Mouse (Mus musculus) G1E (cell line): ENCODE measurements around the gene Capns1. TPM values are rescaled to one million over a fixed set of nuclear protein-coding genes. Genes with fewer than 3 reads are reported as not detected.
"Not testable (repeated sequence)": the region's sequence is repeated elsewhere in the genome, so short reads cannot be mapped to it uniquely, and the experiment has no call there.

Experiments
- ATAC-seq: 2 replicates; pipeline ENCODE4 v1.8.0; 2016; ENCODE audit warnings: mild to moderate bottlenecking; ENCODE audit not compliant: insufficient number of reproducible peaks, poor library complexity, low FRiP score, severe bottlenecking; ENCODE audit errors: extremely low read depth
- DNase-seq: peaks from one replicate; pipeline ENCODE4 v3.0.0; 2012; ENCODE audit warnings: low spot score
- H3K27me3 ChIP-seq: 2 replicates; pipeline ENCODE4 v1.6.1; 2012; ENCODE audit warnings: mild to moderate bottlenecking, low read length, inconsistent platforms; ENCODE audit not compliant: insufficient read depth
- H3K36me3 ChIP-seq: replicated peaks from 2 replicates; pipeline ENCODE3; 2012; ENCODE audit warnings: mild to moderate bottlenecking, inconsistent platforms
- H3K4me1 ChIP-seq: 2 replicates; pipeline ENCODE4 v1.6.1; 2012; ENCODE audit warnings: low read depth, low read length, inconsistent platforms, mixed read lengths; ENCODE audit not compliant: insufficient read depth
- H3K4me3 ChIP-seq: 2 replicates; pipeline ENCODE4 v1.5.1; 2012; ENCODE audit warnings: low read depth, mild to moderate bottlenecking, inconsistent platforms, low read length, moderate library complexity, mixed read lengths
- H3K9me3 ChIP-seq: replicated peaks from 2 replicates; pipeline ENCODE4 v1.6.1; 2012; ENCODE audit warnings: inconsistent platforms
- CTCF ChIP-seq: IDR thresholded peaks from 2 replicates; pipeline ENCODE4 v1.5.1; 2012; ENCODE audit warnings: low read depth, low read length, inconsistent platforms, mixed read lengths
- GATA1 ChIP-seq: IDR thresholded peaks from 2 replicates; pipeline ENCODE4 v1.6.1; 2012; ENCODE audit warnings: borderline replicate concordance, low read length, inconsistent platforms, mixed read lengths
- GATA2 ChIP-seq: IDR thresholded peaks from 2 replicates; pipeline ENCODE4 v1.6.1; 2012; ENCODE audit warnings: low read depth, low read length, inconsistent platforms, borderline replicate concordance
- POLR2AphosphoS5 ChIP-seq: IDR thresholded peaks from 2 replicates; pipeline ENCODE4 v1.6.1; 2012; ENCODE audit warnings: low read depth, low read length, inconsistent platforms; ENCODE audit not compliant: insufficient replicate concordance
- TAL1 ChIP-seq: conservative IDR thresholded peaks from 2 replicates; pipeline ENCODE4 v1.6.1; 2012; ENCODE audit warnings: low read depth, low read length, inconsistent platforms, mixed read lengths
- polyA plus RNA-seq: library from polyadenylated mRNA; stranded (reverse); fragments of >175 nt; gene quantifications from 2 replicates; pipeline ENCODE4 v1.2.3, GENCODE M21; 2012
- total RNA-seq, 2 experiments: library from RNA; stranded (forward) in 1 of 2; stranded (reverse) in 1 of 2; fragments of 200-1000 nt in 1 of 2; fragments of >200 nt in 1 of 2; fragmentation: Nextera tagmentation in 1 of 2; gene quantifications; 2 replicates each; pipeline ENCODE4 v1.2.3; 2014 to 2017

Gene Capns1
- total and polyA plus RNA-seq, 3 experiments = 98.4 to 313 (median 182) TPM

DNA sequence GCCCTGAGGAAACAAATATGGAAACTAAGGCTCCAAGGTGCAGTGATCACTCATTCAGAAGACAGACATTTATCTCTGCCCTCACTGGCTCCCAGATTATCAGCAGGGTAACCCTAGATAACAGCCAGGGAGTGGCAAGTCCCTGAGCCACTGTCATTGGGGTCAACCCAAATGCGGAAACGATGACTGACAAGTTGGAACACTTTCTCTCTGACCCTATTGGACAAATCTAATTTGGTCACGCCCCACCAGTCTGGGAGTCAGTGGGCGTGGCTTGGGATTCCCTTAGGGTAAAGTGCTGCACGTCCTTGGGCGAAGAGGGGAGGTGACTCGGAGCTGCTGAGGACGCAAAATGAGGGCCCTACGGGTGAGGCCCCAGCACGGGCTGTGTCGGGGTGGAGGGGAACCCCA is 14.7 kb downstream of the Capns1 start, which contains the start of gene Cox7a1:
Gene Cox7a1, plus strand, starts transcription at position 266 of the 411 bp plus-strand sequence.
- H3K36me3 ChIP-seq = peaks cover 45% of the 10 kb centered on the region
- no peaks in the 10 kb centered on the region for H3K27me3 ChIP-seq
- peak within 1 kb of the TSS; percentile 72 for H3K4me3 ChIP-seq
- H3K9me3 ChIP-seq = no peaks in the 10 kb centered on the region
- ATAC-seq (peak; percentile 97), DNase-seq (peak; percentile 97)
- TF ChIP-seq CTCF = no peak
- no peak for TF ChIP-seq GATA1
- 0 out of 2 replicates have a peak, but pooled peaks have one; percentile 44 for TF ChIP-seq POLR2AphosphoS5
- TF ChIP-seq TAL1 = peak; percentile 60
- TF ChIP-seq GATA2 = no peak
- peaks cover 42% of the 10 kb centered on the region for H3K4me1 ChIP-seq

GRCm38 (mm10) chr7:30183189-30183588 is 15.4 kb downstream of the Capns1 start:
- not testable (repeated sequence) for H3K4me3 ChIP-seq, ATAC-seq, H3K9me3 ChIP-seq, DNase-seq, H3K27me3 ChIP-seq
- Histone ChIP-seq H3K36me3 (peaks cover 45% of the 10 kb centered on the region), H3K4me1 (peaks cover 39% of the 10 kb centered on the region)

DNA sequence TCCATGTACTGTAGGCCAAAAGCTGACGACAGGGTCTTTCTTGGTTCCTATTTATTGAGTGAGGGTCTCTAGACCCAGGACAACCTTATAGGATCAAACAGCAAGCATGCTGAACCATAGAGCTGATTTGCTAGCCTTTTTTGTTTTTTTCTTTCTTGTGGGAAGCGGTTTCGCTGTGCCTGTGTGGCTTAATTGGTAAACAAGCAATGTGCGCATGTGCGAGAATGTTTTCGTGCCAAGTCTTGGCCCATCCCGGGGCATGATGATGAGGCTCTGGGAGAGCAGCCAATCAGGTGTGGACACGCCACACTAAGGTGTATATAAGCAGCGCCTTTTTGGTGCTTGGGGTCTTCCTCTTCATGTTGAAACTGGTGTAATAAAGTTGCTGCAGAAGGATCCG is 16.7 kb downstream of the Capns1 start:
- not testable (repeated sequence) for H3K9me3 ChIP-seq, H3K27me3 ChIP-seq, DNase-seq, ATAC-seq, H3K4me3 ChIP-seq
- Histone ChIP-seq H3K36me3 (peaks cover 41% of the 10 kb centered on the region), H3K4me1 (peaks cover 35% of the 10 kb centered on the region)

DNA sequence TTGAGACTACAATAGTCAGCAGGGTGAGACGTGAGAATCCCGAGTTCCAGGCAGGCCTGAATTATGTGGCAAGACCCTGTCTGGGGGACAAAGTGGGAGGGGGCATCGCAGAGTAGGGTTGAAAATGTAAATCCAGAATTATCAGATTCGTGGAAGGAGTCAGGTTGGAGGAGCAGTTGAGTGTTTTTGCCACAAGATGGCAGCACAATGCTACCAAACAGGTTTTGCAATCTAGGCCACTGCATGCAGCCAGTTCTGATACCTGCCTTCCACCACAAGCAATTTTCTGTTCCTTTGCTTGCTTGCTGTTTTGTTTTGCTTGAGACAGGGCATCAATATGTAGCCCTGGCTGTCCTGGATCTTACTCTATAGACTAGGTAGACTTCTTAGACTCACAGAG is 17.3 kb downstream of the Capns1 start:
- Histone ChIP-seq H3K4me3 (no peak overlapping the region), H3K27me3 (no peaks in the 10 kb centered on the region), H3K9me3 (no peaks in the 10 kb centered on the region), H3K4me1 (peaks cover 34% of the 10 kb centered on the region), H3K36me3 (peaks cover 41% of the 10 kb centered on the region)
- DNase-seq (peak; percentile 37), ATAC-seq (no peak)
- no peak for TF ChIP-seq GATA1
- peak; percentile 84 for TF ChIP-seq CTCF
- TF ChIP-seq POLR2AphosphoS5 = no peak

DNA sequence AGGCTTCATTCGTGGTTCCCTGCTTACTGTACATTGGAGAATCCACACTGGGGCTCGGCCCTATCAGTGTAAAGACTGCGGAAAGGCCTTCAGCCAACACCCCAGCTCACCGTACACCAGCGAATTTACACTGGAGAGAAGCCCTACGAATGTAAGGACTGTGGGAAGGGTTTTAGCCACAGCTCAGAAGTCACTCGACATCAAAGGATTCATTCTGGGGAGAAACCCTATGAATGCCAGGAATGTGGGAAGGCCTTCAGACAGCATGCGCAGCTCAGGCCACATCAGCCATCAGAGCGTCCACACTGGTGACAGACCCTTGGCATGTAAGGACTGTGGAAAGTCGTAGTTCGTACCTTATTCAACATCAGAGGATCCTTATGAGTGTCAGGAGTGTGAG is 20.4 kb downstream of the Capns1 start:
- peaks cover 8% of the 10 kb centered on the region; the same call in 1 of the 2 replicates for H3K4me1 ChIP-seq
- TF ChIP-seq GATA2 = no peak
- TF ChIP-seq CTCF = no peak
- no peak for TF ChIP-seq GATA1
- no peak for TF ChIP-seq TAL1
- TF ChIP-seq POLR2AphosphoS5 = no peak
- ATAC-seq = no peak
- peaks cover 41% of the 10 kb centered on the region for H3K36me3 ChIP-seq
- no peak overlapping the region for H3K4me3 ChIP-seq
- DNase-seq = no peak
- H3K27me3 ChIP-seq = no peaks in the 10 kb centered on the region
- no peaks in the 10 kb centered on the region for H3K9me3 ChIP-seq

- Histone ChIP-seq H3K4me1 (peaks cover 7% of the 10 kb centered on the region; the same call in 1 of the 2 replicates), H3K27me3 (no peaks in the 10 kb centered on the region), H3K4me3 (no peak overlapping the region), H3K36me3 (peaks cover 45% of the 10 kb centered on the region), H3K9me3 (no peaks in the 10 kb centered on the region)
- no peak for DNase-seq
- TF ChIP-seq POLR2AphosphoS5 (no peak), GATA1 (no peak), TAL1 (no peak), CTCF (no peak), GATA2 (no peak)
- ATAC-seq = no peak
These were observed 22.1 kb downstream of the Capns1 start for GRCm38 (mm10) chr7:30176474-30176873.

GRCm38 (mm10) chr7:30170283-30170951 is 28.2 kb downstream of the Capns1 start:
- H3K4me1 ChIP-seq = peaks cover 25% of the 10 kb centered on the region
- peaks cover 38% of the 10 kb centered on the region for H3K36me3 ChIP-seq
- no peaks in the 10 kb centered on the region for H3K27me3 ChIP-seq
- peaks cover 21% of the 10 kb centered on the region for H3K9me3 ChIP-seq
- TF ChIP-seq TAL1 = no peak
- no peak for TF ChIP-seq GATA1
- TF ChIP-seq GATA2 = no peak
- no peak for TF ChIP-seq CTCF
- TF ChIP-seq POLR2AphosphoS5 = no peak
- DNase-seq = no peak
- ATAC-seq = no peak
- peak overlapping the region; percentile 80 for H3K4me3 ChIP-seq
